Mouse (Mus musculus) stomach, postnatal 0 days (tissue): ENCODE measurements at regions not wholly inside any gene's neighbourhood (a gene's known extent, or its start where the extent isn't known, plus 50 kb on each side); places are given as distances from the start of the nearest gene placed in this dataset.
A peak's percentile ranks its signal among the peaks of the same experiment; 100 is the strongest.

Experiments used
- ATAC-seq: fragments of 200-750 bp; cut with Nextera tagmentation; 2 replicates; pipeline ENCODE4 v1.8.0; 2017; ENCODE audit not compliant: low FRiP score, low TSS enrichment
- DNase-seq: peaks from one replicate; pipeline ENCODE4 v3.0.0-alpha.2; 2016; ENCODE audit warnings: low spot score
- H3K27ac ChIP-seq: fragments of 300-500 bp; sonication (generic); replicated peaks from 2 replicates; pipeline ENCODE4 v1.5.1; 2014; ENCODE audit warnings: mild to moderate bottlenecking, control low read depth
- H3K27me3 ChIP-seq: fragments of 300-500 bp; sonication (generic); 2 replicates; pipeline ENCODE4 v1.6.1; 2014; ENCODE audit warnings: low read length; ENCODE audit not compliant: control insufficient read depth, insufficient read depth
- H3K36me3 ChIP-seq: fragments of 300-500 bp; sonication (generic); 2 replicates; pipeline ENCODE4 v1.6.1; 2014; ENCODE audit warnings: low read length, mixed read lengths; ENCODE audit not compliant: control insufficient read depth, insufficient read depth
- H3K4me1 ChIP-seq: fragments of 300-500 bp; sonication (generic); replicated peaks from 2 replicates; pipeline ENCODE4 v1.6.1; 2014; ENCODE audit warnings: antibody characterized with exemption; ENCODE audit not compliant: control insufficient read depth, insufficient read depth
- H3K4me2 ChIP-seq: fragments of 300-500 bp; sonication (generic); replicated peaks from 2 replicates; pipeline ENCODE4 v1.6.1; 2014; ENCODE audit warnings: low read depth, mild to moderate bottlenecking, control low read depth, moderate library complexity
- H3K4me3 ChIP-seq: fragments of 300-500 bp; sonication (generic); 2 replicates; pipeline ENCODE4 v1.5.1; 2014; ENCODE audit warnings: low read depth, low read length, control low read depth
- H3K9ac ChIP-seq: fragments of 300-500 bp; sonication (generic); 2 replicates; pipeline ENCODE4 v1.6.1; 2014; ENCODE audit warnings: mild to moderate bottlenecking, low read length, control low read depth, mixed read lengths
- H3K9me3 ChIP-seq: fragments of 300-500 bp; sonication (generic); 2 replicates; pipeline ENCODE4 v1.6.1; 2016; ENCODE audit warnings: low read length; ENCODE audit not compliant: control insufficient read depth
- CTCF ChIP-seq: IDR thresholded peaks from 2 replicates; pipeline ENCODE4 v1.5.1; 2016; ENCODE audit warnings: antibody characterized with exemption, low read depth, mild to moderate bottlenecking, moderate library complexity
- EP300 ChIP-seq: optimal IDR thresholded peaks from 2 replicates; pipeline ENCODE3; 2016; ENCODE audit warnings: antibody characterized with exemption
- WGBS: fragments of 180-500 bp; shearing (Covaris S2); extraction: QIAGEN DNeasy Blood & Tissue Kit; methylation state at CpG from one replicate; pipeline ENCODE4 v1.1.7; 2014; 5-methylcytosine and 5-hydroxymethylcytosine counted together

GRCm38 (mm10) chr11:23140429-23141099 lies 115.3 kb upstream of the Xpo1 start:
- H3K4me3 ChIP-seq, result no peak overlapping the region
- no peak for TF ChIP-seq CTCF
- TF ChIP-seq EP300, result no peak
- H3K36me3 ChIP-seq, result no peaks in the 10 kb centered on the region
- H3K9ac ChIP-seq, result no peak overlapping the region
- WGBS, result 48% methylated on average over 6 of the region's 6 CpGs
- H3K4me1 ChIP-seq, result no peaks in the 10 kb centered on the region
- H3K9me3 ChIP-seq, result no peaks in the 10 kb centered on the region
- no peaks in the 10 kb centered on the region for H3K27me3 ChIP-seq
- ATAC-seq (peak; percentile 74; the same call in 1 of the 2 replicates), DNase-seq (no peak)
- 0 out of 2 replicates have a peak overlapping the region, but pooled peaks have one; percentile 31 for H3K4me2 ChIP-seq
- H3K27ac ChIP-seq, result no peak overlapping the region

- ATAC-seq, result peak; percentile 66; the same call in 1 of the 2 replicates
- Histone ChIP-seq H3K4me1 (no peaks in the 10 kb centered on the region), H3K9ac (no peak overlapping the region), H3K4me2 (peak overlapping the region; percentile 31; the same call in 1 of the 2 replicates), H3K27me3 (no peaks in the 10 kb centered on the region), H3K36me3 (no peaks in the 10 kb centered on the region), H3K9me3 (no peaks in the 10 kb centered on the region), H3K27ac (peak overlapping the region; percentile 46; the same call in 1 of the 2 replicates), H3K4me3 (no peak overlapping the region)
- 34% methylated on average over 12 of the region's 12 CpGs for WGBS
- DNase-seq, result no peak
- TF ChIP-seq CTCF (no peak), EP300 (no peak)
Measured at GRCm38 (mm10) chr11:23141100-23141837, 114.6 kb upstream of the Xpo1 start.

- H3K9me3 ChIP-seq, result no peaks in the 10 kb centered on the region
- no peaks in the 10 kb centered on the region for H3K36me3 ChIP-seq
- no peak overlapping the region for H3K27ac ChIP-seq
- no peak overlapping the region for H3K4me2 ChIP-seq
- H3K4me1 ChIP-seq, result no peaks in the 10 kb centered on the region
- DNase-seq (no peak), ATAC-seq (no peak)
- no peak overlapping the region for H3K9ac ChIP-seq
- no peak overlapping the region for H3K4me3 ChIP-seq
- no peak for TF ChIP-seq EP300
- 51% methylated on average over 8 of the region's 8 CpGs for WGBS
- H3K27me3 ChIP-seq, result no peaks in the 10 kb centered on the region
Measured at GRCm38 (mm10) chr11:23148048-23148596, 107.7 kb upstream of the Xpo1 start.

GRCm38 (mm10) chr11:23149556-23150244 lies 106.1 kb upstream of the Xpo1 start:
- no peak overlapping the region for H3K4me2 ChIP-seq
- no peaks in the 10 kb centered on the region for H3K4me1 ChIP-seq
- H3K27ac ChIP-seq, result no peak overlapping the region
- H3K9ac ChIP-seq, result no peak overlapping the region
- no peak for TF ChIP-seq EP300
- peak; percentile 79 for TF ChIP-seq CTCF
- no peak overlapping the region for H3K4me3 ChIP-seq
- WGBS, result 72% methylated on average over 5 of the region's 5 CpGs
- H3K36me3 ChIP-seq, result no peaks in the 10 kb centered on the region
- H3K27me3 ChIP-seq, result no peaks in the 10 kb centered on the region
- DNase-seq (no peak), ATAC-seq (no peak)
- no peaks in the 10 kb centered on the region for H3K9me3 ChIP-seq

GRCm38 (mm10) chr11:23154851-23155250 lies 101.0 kb upstream of the Xpo1 start:
- H3K9me3 ChIP-seq, result no peaks in the 10 kb centered on the region
- H3K36me3 ChIP-seq, result no peaks in the 10 kb centered on the region
- ATAC-seq (no peak), DNase-seq (no peak)
- H3K27me3 ChIP-seq, result no peaks in the 10 kb centered on the region
- no peak for TF ChIP-seq CTCF
- no peak for TF ChIP-seq EP300
- WGBS, result 69% methylated on average over 1 of the region's 1 CpGs
- H3K4me2 ChIP-seq, result no peak overlapping the region
- H3K4me1 ChIP-seq, result no peaks in the 10 kb centered on the region
- no peak overlapping the region for H3K4me3 ChIP-seq
- no peak overlapping the region for H3K9ac ChIP-seq
- H3K27ac ChIP-seq, result no peak overlapping the region
